Mouse (Mus musculus): Measurements from ENCODE around the gene Spp1.
"Not testable (repeated sequence)": the region's sequence is repeated elsewhere in the genome, so short reads cannot be mapped to it uniquely, and the experiment has no call there.

The Spp1 gene

DNA sequence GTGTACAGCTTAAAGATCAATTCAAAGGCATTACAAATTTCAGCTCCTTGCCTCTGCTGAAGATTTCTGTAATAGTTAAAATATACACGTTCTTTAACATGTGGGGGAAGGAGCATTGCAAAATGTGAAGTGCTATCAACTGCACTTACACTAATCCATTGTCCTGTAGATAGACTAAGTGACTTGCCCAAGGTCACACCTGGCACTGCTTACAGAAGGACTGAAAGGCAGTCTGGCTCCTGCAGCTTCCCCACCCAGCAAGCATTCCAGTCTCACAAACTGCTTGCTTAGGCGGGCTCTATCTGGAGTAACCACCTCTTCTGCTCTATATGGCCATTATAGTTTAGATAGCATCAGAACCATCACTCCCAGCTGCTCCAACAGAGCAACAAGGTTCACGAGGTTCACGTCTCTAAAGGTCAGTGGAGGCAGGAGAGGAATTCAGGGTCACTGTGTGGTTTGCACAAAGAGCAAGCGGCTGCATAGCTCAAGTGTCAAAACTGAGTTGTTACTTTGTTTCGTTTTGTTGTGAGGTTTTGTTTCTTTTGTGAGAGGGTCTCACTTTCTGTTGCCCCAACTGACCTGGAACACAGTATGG is 851 bp upstream of the Spp1 start:
- no peak for DNase-seq (ENCODE audit: low read depth in 2 of 2, low spot score in 2 of 2)

DNA sequence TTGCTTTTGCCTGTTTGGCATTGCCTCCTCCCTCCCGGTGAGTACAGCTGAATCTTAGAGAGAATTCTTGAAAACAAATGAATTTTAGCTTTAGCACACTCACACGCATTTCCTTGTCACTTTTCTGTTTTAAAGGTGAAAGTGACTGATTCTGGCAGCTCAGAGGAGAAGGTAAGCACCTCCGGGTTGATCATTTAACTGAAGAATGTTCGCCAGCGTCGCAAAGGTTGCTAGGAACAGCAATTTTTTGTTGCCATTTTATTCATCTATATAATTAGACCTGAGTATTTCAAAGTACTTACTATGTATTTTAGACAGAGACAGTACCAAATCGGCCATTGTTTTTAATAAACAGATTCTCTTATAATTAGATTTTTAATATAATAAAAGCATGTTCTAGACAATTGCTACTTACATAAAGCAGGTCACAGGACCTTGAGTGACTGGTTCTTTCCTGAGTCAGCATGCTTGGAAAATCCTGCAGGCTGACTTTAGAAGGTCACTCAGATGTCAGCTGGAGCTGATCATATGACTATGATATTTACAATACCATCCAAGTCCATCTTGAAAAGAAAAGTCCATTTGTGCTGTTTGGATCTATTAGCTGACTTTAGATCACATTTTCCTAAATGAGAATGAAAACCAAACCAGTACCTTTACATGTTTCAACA is 1.6 kb downstream of the Spp1 start:
- no peak for DNase-seq (ENCODE audit: low read depth in 2 of 2, low spot score in 2 of 2)

DNA sequence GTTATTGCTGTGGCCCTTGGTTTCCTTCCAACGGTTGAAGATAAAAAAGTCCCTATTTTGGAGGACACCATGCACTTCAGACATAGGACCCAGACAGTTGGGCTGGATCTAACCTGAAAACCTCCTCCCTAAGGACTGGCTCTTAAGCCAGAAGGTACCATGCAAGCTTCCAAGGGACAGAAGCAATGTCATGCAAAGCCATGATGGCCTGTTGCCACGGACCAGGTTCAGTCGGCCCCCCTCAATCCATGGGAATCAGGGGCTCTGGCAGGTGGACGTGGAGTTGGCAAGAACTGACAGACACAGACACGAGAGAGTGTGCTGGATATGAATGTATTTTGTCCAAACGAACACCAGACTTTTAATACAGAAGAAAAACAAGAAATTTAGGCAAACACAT is 7.5 kb downstream of the Spp1 start:
- no peak for DNase-seq (ENCODE audit: low read depth in 2 of 2, low spot score in 2 of 2)

DNA sequence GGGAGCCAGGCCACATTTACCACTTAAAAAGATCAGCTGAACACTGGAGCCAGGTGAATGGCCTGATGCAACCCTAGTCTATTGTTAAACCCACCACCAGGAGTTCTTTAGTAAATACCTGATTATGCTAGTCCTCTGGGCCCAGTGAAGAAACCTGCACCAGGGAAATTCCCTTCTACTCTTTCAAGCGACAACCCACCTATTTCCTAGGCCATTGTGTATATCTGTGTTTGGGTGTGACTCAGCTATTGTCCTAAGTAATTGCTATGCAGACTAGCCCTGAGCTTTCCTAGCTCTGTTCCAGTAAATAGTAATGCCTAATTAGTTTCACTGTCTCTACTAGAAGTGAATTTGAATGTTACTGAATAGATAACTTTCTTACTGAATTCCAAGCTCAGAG is 7.9 kb downstream of the Spp1 start:
- DNase-seq (ENCODE audit: low read depth in 2 of 2, low spot score in 2 of 2), result no peak

DNA sequence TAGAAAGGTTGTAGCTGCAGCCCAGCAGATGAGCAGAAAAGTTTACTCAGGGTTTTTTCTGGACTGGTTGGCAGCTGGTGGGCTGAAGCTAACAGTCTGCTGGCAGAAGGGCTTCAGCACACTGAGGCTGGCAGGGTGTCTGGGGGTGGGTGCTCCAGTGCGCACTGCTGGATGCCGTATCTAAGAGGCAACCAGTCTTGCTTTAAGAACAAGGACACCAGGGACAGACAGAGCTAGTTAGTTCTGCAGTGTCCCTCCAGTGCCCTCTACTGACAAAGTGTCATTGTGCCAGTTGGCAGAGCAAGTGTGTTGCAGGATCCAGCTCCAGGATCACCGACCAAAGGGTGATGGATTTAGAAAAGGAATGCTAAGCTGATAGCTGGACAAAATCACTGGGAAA is 11.2 kb downstream of the Spp1 start:
- DNase-seq (ENCODE audit: low read depth in 2 of 2, low spot score in 2 of 2), result no peak

DNA sequence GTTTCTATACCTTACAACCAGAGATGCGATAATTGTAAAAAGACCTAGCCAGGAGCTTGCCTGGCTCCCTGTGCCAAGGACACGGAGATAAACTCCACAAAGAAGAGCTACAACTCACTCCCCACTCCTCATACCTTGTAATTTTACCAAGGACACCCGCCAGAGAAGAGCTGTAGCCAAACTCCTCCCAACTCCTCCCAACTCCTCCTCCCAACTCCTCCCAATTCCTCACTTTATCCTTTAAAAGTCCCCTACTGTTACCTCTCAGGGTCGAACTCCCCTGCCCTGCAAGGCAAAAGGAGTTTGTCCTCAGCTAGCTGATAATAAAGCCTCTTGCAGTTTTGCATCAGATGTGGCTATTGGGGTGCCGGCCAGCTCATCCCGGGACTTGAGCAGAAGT is 13.4 kb downstream of the Spp1 start:
- not testable (repeated sequence) for DNase-seq (ENCODE audit: low read depth in 2 of 2, low spot score in 2 of 2)

DNA sequence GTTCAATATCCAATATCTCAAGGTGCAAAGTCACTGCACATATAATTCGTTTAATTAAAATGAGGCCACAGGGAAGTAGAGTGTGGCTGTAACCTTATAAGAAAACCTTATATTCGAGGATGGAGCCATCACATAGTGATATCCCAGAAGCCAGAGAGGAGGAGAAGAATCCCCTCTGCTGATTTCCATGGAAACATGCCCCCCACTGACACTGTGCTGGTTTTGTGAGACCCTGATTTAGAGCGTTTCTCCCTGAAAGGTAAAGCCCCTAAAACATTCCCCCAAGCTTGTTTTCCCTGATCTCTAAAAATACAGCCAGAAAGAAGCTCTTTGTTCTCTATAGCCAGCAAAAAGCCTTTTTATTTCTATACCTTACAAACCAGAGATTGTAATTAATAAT is 14.6 kb downstream of the Spp1 start:
- DNase-seq (ENCODE audit: low read depth in 2 of 2, low spot score in 2 of 2), result no peak

DNA sequence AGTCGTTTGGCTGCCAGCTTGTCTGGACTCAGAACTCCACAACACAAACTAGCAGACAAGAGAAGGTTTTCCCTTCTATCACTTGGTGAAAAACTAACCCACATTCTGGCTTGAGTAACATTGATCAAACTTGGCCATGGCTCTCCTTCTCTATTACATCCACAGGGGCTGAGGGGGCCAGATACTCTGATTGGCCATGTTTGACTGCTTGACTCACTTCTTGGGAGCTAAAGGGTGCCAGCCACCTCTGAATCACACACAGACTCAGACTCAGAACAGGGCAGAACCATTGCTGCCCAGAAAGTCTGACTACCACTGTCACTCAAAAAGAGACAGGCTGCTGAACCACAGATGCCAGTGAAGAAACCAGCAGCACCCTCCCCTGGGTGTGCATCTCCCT is 18.2 kb downstream of the Spp1 start:
- no peak for DNase-seq (ENCODE audit: low read depth in 2 of 2, low spot score in 2 of 2)

DNA sequence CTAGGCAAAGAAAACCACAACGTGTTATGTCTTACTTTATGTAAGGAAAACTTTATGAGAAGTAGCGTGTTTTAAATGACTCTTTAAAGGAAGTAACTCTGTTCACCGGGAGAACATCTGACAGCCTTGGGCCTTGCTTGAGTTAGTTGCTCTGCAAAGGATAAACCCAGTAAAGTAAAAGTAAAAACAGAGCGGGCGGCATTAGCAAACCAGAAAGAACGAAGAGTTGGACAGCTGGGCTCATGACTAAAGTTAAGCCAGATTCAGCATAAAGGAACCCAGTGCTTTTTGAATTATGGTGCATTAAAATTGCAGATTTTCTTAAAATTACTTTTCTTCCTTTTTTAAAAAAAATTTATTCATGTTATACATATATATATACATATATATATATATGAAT is 19.6 kb downstream of the Spp1 start:
- DNase-seq (ENCODE audit: low read depth in 2 of 2, low spot score in 2 of 2), result no peak

DNA sequence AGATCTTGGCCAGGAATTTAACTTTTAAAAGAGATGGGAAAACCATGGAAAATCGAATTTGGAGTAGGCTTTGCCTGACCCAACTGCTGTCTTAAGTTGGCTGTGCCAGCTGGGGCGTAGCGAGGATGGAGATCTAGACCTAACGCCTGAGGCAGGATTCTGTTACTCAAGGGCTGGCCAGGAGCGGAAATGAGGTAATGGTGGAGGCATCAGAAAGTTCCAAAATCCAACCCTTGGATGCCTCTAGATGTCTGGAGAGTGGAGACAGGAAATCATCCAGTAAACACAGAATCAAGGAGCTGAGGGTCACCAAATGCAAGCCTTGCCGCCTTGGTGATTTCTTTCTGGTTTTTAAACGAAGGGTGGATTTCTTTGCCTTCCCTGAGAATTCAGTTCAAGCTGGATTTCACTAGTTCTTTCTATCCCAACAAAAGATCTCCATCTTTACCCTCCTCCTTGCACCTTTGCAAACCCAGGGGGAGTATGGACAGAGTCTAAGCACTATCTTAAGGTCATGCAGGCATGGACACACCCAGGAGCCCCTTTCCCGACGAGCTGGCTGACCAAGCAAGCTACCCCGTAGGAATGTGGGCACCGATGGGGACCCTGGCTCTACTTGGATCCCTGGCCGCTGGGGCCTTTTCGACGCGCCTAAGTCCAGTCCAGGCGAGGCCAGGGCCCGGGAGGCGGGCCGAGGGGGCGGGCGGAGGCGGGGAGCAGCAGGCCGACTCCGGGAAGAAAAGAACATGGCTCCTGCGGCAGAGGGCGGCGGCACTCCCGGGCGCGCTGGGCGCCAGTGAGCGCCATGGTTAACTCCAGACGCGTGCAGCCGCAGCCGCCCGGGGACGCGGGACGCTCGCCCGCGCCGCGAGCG is 24.2 kb downstream of the Spp1 start, which contains the start of gene Pkd2:
Gene Pkd2, plus strand, starts transcription at position 619 of the 874 bp plus-strand sequence.
- no peak for DNase-seq (ENCODE audit: low read depth in 2 of 2, low spot score in 2 of 2)

DNA sequence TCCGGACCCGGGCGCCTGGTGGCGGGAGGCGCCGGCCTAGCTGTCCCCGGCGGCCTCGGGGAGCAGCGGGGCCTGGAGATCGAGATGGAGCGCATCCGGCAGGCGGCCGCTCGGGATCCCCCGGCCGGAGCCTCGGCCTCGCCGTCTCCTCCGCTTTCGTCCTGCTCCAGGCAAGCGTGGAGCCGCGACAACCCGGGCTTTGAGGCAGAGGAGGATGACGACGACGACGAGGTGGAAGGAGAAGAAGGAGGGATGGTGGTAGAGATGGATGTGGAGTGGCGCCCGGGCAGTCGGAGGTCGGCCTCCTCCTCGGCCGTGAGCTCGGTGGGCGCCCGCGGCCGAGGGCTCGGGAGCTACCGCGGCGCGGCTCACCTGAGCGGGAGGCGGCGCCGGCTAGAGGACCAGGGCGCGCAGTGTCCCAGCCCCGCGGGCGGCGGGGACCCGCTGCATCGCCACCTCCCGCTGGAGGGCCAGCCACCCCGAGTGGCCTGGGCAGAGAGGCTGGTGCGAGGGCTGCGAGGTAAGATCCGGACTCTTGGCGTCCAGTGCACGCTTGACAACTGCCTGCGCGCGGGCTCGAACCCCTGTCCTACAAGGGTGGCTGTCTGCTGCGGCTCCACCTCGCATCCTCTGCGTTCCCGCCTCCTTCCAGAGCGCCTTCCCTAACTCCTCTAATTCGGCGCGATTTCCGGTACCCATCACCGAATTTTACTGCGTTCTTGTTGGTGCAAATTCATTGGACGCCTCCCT is 25.0 kb downstream of the Spp1 start:
- DNase-seq (ENCODE audit: low read depth in 2 of 2, low spot score in 2 of 2), result no peak

DNA sequence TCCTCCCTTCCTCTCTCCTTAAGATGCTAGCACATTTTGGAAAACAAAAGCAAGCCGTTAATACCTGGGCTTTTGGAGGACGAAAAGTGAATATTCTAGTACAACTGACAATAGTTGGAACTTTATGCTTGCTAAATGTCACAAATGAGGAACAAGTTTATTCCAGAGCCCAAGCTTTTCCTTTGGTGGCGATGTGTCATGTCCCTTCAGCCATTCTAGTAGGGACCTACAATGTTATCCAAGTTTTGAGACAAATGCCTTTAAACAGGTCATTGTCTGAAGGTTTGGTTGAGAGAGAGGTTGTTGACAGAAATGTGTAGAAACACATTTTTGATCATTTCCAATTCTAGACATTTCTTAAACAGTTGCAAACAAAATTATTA is 25.5 kb downstream of the Spp1 start:
- no peak for DNase-seq (ENCODE audit: low read depth in 2 of 2, low spot score in 2 of 2)

DNA sequence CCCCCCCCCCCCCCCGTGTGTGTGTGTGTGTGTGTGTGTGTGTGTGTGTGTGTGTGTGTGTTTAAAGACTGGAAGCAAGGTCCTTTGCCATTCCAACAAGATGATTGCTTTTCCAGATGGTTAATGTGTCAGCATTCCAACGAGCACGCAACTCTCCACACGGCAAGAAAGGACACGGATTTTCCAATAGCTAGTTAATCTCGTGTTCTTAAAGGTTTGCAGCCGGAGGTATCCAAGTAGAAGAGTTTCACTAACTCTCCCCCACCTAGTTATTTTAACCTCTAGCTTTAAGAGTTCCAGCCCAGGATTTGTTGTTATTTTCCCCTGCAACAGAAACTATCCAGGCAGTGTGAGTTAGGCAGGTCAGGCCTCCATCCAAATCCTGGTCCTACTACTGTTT is 25.9 kb downstream of the Spp1 start:
- no peak for DNase-seq (ENCODE audit: low read depth in 2 of 2, low spot score in 2 of 2)

DNA sequence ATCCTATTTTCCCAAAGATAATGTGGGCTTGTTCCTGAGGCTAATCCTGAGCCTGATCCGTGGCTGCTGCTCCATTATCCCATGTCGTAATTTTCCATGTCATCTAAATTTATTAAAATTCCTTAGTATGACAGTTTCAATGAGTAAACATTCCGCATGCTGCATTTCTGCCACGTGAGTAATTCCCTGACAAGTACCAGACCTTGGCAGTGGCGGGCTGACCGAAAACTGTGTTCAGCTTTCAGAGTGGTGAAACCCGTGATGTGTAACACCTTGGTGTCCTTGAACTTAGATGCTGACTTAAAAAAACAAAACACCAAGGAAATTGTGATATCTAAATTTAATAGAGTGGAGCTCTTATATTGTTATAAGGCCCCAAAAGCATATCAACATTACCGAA is 30.4 kb downstream of the Spp1 start:
- no peak for DNase-seq (ENCODE audit: low read depth in 2 of 2, low spot score in 2 of 2)

DNA sequence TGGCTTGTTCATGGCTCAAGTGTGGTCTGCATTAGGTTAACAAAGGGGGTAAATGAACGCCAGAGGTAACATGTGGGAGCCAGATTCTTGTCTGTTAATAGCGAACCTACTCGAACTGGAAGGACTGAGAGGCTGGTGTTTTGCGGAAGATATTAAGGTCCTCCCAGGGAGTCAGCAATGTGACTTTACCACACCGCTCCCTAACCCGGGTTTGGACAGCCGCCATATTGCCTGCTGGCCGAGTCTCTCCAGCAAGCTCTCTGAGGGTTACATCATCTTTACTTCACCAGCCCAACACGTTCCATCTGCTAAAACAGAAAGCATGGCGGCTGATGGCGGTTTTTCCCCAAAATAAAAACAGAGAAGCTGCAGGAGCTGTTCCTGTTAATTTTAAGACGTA is 30.8 kb downstream of the Spp1 start:
- no peak for DNase-seq (ENCODE audit: low read depth in 2 of 2, low spot score in 2 of 2)

DNA sequence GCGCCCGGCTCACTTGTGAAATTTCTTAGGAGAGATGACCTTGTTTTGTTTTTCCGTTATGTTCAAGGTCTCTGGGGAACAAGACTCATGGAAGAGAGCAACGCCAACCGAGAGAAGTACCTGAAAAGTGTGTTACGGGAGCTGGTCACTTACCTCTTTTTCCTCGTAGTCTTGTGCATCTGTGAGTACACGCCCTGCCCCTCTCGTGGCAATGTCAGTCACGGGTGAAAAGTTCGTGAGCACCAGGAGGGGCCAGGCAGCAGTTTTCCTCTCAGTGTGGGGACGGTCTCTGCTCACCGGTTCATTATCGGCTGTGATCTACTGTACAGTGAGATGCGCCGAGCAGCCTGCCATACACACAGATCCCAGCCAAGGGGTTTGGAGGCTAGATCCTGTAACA is 31.9 kb downstream of the Spp1 start:
- no peak for DNase-seq (ENCODE audit: low read depth in 2 of 2, low spot score in 2 of 2)

DNA sequence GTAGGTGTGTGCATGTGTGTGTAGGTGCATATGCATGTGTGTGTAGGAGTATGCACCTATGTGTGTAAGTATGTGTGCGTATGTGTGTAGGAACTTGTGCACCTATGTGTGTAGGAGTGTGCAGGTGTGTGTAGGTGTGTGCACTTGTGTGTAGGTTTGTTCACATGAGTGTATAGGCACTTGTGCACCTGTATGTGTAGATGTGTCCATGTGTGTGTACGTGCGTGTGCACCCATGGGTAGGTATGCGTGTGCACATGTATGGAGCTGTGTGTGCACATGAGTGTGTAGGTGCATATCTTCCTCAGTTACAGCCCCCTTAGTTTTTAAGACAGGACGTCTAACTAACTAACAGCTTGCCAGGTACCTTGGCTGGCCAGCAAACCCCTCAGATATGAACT is 33.7 kb downstream of the Spp1 start:
- no peak for DNase-seq (ENCODE audit: low read depth in 2 of 2, low spot score in 2 of 2)

DNA sequence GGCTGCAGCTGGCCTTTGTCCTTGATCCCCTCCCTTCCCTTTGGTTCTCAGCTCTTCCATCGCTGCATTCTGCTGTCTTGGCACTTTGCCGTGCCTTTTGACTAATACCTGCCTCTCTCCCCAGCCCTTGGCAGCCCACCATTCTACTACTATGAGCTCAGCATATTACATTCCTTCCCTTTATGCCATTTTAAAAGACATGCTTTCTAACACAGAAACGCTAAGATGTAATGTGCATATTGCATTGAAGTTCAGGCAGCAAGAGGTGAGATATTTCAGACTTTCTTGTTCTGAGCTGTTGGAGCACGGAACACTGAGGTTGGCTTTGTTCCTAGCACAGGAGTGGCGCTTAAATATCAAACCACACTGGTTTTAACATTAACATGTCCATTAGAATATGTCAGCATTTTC is 36.1 kb downstream of the Spp1 start:
- no peak for DNase-seq (ENCODE audit: low read depth in 2 of 2, low spot score in 2 of 2)

DNA sequence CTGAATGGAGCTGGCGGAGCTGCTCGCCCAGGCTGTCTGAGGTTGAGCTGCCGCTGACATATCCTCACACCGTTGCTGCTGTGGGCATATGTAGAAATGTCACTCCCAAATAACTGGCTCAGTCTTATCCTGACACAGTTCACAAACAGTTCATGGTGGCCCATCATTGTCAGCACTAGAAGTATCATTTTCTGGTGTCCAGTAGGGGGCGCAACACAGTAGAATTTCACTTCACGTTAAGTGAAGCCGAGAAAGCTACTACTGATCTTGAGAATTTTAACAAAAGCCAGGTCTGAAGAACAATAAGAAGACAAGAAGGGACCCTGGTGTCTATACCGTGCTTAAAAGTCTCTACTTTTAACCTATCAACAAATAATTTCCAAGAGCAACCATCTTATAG is 37.5 kb downstream of the Spp1 start:
- peak in 1 of 2 experiments; percentile 3 for DNase-seq (ENCODE audit: low read depth in 2 of 2, low spot score in 2 of 2)

DNA sequence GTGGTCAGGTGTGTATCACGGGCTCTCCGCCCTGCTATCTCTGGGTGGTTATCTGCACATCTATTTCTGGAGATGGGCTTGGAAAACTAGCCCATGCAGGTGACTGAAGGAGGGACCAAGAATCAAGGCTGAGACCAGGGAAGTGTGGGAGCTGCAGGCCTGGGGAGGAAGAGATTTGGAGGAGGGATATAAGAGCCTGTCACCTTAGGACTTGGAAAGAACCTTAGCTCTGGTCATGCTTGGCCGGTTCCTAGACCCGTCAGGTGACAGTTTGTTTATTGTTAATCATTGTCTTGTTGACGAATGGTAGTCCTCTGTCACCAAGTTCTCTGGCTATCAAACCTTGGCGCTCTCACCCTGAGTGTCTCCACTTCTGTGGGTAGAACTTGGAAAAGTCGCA is 45.4 kb downstream of the Spp1 start:
- no peak for DNase-seq (ENCODE audit: low read depth in 2 of 2, low spot score in 2 of 2)

DNA sequence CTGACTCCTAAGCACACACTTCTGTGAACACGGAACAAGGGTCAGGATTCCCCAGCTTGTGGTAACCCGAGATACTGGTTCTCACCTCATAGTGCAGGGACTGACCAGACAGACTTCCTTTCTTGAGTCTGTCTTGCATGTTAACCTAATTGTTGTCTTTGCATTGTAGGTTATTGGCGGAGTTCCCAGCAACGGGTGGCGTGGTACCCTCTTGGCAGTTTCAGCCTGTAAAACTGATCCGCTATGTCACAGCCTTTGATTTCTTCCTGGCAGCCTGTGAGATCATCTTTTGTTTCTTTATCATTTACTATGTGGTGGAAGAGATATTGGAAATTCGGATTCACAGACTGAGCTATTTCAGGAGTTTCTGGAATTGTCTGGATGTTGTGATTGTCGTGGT is 47.9 kb downstream of the Spp1 start:
- no peak for DNase-seq (ENCODE audit: low read depth in 2 of 2, low spot score in 2 of 2)

All from CD8-positive naive resting alpha-beta T cell, adult 2 months (primary cell).